Mouse (Mus musculus) liver, embryonic 12.5 days (tissue): ENCODE measurements around the gene Styk1. TPM values are rescaled to one million over a fixed set of nuclear protein-coding genes. Genes with fewer than 3 reads are reported as not detected.
"Not testable (repeated sequence)": the region's sequence is repeated elsewhere in the genome, so short reads cannot be mapped to it uniquely, and the experiment has no call there.

ENCODE experiments used
- ATAC-seq: fragments of 200-750 bp; cut with Nextera tagmentation; 2 replicates; pipeline ENCODE4 v1.8.0; 2017; ENCODE audit warnings: moderate number of reproducible peaks, mild to moderate bottlenecking, moderate library complexity
- H3K27ac ChIP-seq: fragments of 300-500 bp; sonication (generic); 2 replicates; pipeline ENCODE4 v1.5.1; 2016; ENCODE audit warnings: mild to moderate bottlenecking
- H3K27me3 ChIP-seq: fragments of 300-500 bp; sonication (generic); replicated peaks from 2 replicates; pipeline ENCODE4 v1.6.1; 2016; ENCODE audit warnings: mild to moderate bottlenecking, moderate library complexity
- H3K36me3 ChIP-seq: fragments of 300-500 bp; sonication (generic); 2 replicates; pipeline ENCODE4 v1.6.1; 2016; ENCODE audit warnings: mild to moderate bottlenecking, moderate library complexity
- H3K4me1 ChIP-seq: fragments of 300-500 bp; sonication (generic); 2 replicates; pipeline ENCODE4 v1.6.1; 2016
- H3K4me2 ChIP-seq: fragments of 300-500 bp; sonication (generic); 2 replicates; pipeline ENCODE4 v1.6.1; 2016; ENCODE audit warnings: mild to moderate bottlenecking, moderate library complexity
- H3K4me3 ChIP-seq: fragments of 300-500 bp; sonication (generic); 2 replicates; pipeline ENCODE4 v1.5.1; 2016; ENCODE audit warnings: mild to moderate bottlenecking, moderate library complexity
- H3K9ac ChIP-seq: fragments of 300-500 bp; sonication (generic); 2 replicates; pipeline ENCODE4 v1.6.1; 2016; ENCODE audit warnings: mild to moderate bottlenecking, moderate library complexity
- H3K9me3 ChIP-seq: fragments of 300-500 bp; sonication (generic); replicated peaks from 2 replicates; pipeline ENCODE4 v1.6.1; 2016; ENCODE audit warnings: mild to moderate bottlenecking, moderate library complexity
- WGBS: fragments of 180-500 bp; shearing (Covaris S2); methylation state at CpG from one replicate; pipeline ENCODE4 v1.1.7; 2016; ENCODE audit not compliant: insufficient replicate concordance; 5-methylcytosine and 5-hydroxymethylcytosine counted together
- polyA plus RNA-seq: library from polyadenylated mRNA; unstranded; fragments of >200 nt; fragmentation: Nextera tagmentation; extraction: Ambion mirVana; gene quantifications from 2 replicates; pipeline ENCODE4 v1.2.1, GENCODE M21; 2016

The Styk1 gene
- polyA plus RNA-seq, 1 experiment from 2014 or later: 1.1 TPM

DNA sequence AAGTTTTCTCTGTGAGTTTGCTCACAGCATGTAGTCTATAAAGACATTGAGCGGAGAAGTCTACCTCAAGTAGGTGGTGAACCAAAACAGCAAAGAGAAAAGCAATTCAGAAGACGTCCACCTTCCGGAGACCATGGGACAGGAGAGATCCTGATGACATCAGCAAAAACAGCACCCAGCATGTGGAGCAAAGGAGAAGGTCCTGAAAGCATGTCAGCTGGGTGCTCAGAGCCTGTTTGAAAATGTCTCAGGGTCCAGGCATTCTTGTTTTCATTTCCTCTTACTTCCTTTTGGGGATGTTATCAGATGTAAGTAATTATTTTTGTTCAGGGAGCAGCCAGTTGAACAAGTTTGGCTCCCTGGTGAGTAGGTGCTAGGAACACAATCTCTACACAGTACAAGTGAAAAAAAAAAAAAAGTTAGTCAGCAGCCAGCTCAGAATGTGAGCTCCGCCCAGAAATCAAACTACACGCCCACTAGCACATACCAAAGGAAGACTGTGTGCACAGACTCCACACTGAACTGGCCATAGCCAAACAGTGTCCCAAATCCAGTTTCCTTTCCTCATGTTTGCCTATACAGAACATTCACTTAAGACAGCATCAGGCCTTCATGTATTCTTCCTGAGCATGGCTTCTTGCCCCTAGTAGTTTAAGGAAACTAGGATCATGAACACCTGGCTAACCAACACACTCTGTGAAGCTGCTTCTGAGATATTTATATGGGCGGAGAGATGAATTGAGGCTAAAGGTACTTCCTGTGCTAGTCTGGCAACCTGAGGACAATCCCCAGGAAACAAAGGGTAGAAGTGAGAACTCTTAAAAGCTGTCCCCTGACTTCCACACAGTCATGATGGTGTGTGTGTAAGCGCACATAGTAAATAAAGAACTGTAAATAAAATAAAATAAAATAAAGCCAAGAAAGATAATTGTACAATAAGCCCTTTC is 37.0 kb downstream of the Styk1 start:
- WGBS: 59% methylated on average over 7 of the region's 7 CpGs
- H3K4me2 ChIP-seq: no peak overlapping the region
- ATAC-seq: peak; percentile 46; the same call in 1 of the 2 replicates
- H3K9me3 ChIP-seq: no peaks in the 10 kb centered on the region
- no peak overlapping the region for H3K27ac ChIP-seq
- no peaks in the 10 kb centered on the region for H3K27me3 ChIP-seq
- no peaks in the 10 kb centered on the region for H3K36me3 ChIP-seq
- H3K4me1 ChIP-seq: no peaks in the 10 kb centered on the region
- H3K4me3 ChIP-seq: no peak overlapping the region
- no peak overlapping the region for H3K9ac ChIP-seq

DNA sequence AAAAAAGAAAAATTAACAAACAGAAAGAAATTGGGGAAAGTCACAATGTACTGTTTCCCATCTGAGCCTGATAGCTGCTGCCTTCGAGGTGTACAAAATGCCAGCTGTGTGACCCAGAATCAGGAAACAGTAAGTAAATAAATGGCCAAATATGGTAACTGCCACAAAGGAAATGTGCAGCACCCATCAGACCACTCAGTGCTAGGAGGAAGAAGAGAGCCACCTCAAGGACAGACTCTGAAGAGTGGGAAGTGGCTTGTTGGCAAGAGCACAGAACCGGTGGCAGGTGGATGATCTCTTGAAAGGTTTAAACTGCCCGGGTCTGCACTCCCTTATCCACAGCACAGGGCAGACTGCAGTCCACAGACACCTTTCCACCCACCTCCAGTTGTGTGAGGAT is 45.4 kb downstream of the Styk1 start:
- WGBS: 33% methylated on average over 3 of the region's 3 CpGs
- no peak for ATAC-seq
- no peak overlapping the region for H3K4me2 ChIP-seq
- H3K4me1 ChIP-seq: no peaks in the 10 kb centered on the region
- no peak overlapping the region for H3K4me3 ChIP-seq
- no peak overlapping the region for H3K27ac ChIP-seq
- no peaks in the 10 kb centered on the region for H3K36me3 ChIP-seq
- no peak overlapping the region for H3K9ac ChIP-seq
- H3K27me3 ChIP-seq: no peaks in the 10 kb centered on the region
- H3K9me3 ChIP-seq: no peaks in the 10 kb centered on the region

DNA sequence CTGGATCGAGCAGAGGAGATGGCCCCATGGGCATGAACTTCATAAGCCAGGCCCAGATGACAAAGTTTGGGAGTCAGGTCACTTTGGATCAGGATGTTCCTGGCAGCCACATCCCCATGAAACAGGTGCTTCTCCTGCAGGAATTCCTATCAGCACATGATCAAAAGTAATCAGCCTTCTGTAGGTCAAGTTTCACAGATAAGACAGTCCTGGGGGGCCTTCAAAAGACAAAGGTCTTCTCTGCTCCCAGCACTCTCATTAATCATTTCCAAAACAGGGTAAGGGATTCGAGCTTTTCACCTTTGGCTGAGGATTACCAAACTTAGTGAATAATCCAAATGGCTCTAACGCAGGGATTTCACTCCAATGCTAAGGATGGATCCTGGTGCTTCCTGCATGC is 48.6 kb downstream of the Styk1 start:
- no peaks in the 10 kb centered on the region for H3K9me3 ChIP-seq
- H3K27me3 ChIP-seq: no peaks in the 10 kb centered on the region
- no peak overlapping the region for H3K4me2 ChIP-seq
- 0 out of 2 replicates have a peak, but pooled peaks have one; percentile 51 for ATAC-seq
- H3K27ac ChIP-seq: no peak overlapping the region
- no peaks in the 10 kb centered on the region for H3K4me1 ChIP-seq
- no peak overlapping the region for H3K4me3 ChIP-seq
- no peaks in the 10 kb centered on the region for H3K36me3 ChIP-seq
- H3K9ac ChIP-seq: no peak overlapping the region
- 47% methylated on average over 3 of the region's 3 CpGs for WGBS

DNA sequence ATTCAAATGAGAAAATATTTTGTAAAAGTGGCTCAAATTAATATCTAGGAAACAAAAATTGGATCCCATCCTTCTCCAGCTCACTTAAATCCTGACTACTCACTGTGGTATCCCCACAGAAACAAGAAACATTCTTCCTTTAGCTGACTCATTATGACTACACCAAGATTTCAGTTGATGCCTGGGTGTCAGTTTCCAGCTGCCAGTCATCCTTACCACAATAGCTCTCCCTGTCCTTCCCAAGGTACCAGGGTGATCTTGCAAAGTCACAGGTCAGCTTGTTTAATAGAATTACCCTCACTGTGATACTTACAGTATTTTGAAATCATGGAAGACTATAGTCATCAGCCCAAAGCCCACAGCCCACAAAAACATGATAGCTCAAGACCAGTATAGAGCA is 54.9 kb downstream of the Styk1 start:
- no peak overlapping the region for H3K9ac ChIP-seq
- no peaks in the 10 kb centered on the region for H3K27me3 ChIP-seq
- H3K4me1 ChIP-seq: peaks cover 4% of the 10 kb centered on the region; the same call in 1 of the 2 replicates
- ATAC-seq: no peak
- no peaks in the 10 kb centered on the region for H3K36me3 ChIP-seq
- no peak overlapping the region for H3K4me3 ChIP-seq
- no peaks in the 10 kb centered on the region for H3K9me3 ChIP-seq
- no peak overlapping the region for H3K27ac ChIP-seq
- no peak overlapping the region for H3K4me2 ChIP-seq

DNA sequence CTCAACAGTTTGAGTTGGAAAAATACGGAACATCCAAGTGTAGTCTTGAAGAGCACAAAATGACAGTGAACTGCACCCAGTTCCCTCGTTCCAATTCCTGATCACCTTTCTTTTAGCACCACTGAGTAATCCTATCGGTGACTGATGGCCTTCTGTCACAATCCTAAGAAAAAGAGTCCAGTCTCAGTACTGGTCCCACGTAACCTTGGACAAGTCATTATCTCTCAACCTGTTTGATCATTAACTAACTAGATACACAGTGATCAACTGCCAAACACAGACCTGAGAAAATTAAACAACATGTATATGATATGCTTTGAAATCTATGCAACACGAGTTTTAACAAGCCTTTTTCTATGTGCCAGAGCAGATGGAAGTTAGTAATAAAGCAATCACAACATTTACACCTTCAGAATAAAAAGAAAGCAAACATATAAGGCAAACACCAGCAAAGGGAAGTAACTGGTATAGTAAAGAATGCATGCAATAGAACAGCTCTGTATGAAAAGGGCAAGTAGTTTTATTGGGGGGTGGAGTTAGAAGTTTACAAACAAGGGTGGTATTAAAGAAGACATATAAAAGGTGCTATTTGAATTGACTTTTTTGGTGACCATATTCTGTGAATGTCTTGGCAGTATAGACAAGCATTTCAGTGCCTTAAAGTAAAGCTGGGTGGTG is 58.8 kb downstream of the Styk1 start:
- ATAC-seq: no peak
- 78% methylated on average over 5 of the region's 5 CpGs for WGBS
- no peaks in the 10 kb centered on the region for H3K36me3 ChIP-seq
- no peak overlapping the region for H3K27ac ChIP-seq
- H3K9me3 ChIP-seq: no peaks in the 10 kb centered on the region
- H3K27me3 ChIP-seq: no peaks in the 10 kb centered on the region
- H3K4me1 ChIP-seq: peaks cover 24% of the 10 kb centered on the region
- H3K4me2 ChIP-seq: no peak overlapping the region
- H3K4me3 ChIP-seq: no peak overlapping the region
- H3K9ac ChIP-seq: no peak overlapping the region

DNA sequence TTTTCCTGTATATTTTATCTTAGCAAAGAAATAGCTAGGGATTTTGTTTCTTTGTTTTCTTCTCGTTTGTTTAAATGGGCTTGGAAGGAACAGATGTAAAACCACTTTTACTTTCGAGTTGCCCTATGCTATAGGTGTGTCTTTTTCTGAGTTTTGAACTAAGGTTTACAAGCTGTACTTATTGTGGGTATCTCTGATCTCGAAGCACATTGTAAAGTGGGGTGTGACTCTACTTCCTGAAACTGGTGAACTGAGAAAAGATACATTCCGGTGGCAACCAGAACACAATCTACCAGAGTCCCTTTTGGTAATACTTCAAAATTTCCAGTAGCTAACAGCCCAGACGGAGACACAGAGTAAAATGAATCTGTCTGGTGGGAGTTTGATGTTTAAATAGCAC is 59.5 kb downstream of the Styk1 start:
- Histone ChIP-seq H3K36me3 (no peaks in the 10 kb centered on the region), H3K9ac (no peak overlapping the region), H3K27ac (no peak overlapping the region), H3K9me3 (no peaks in the 10 kb centered on the region), H3K27me3 (no peaks in the 10 kb centered on the region), H3K4me3 (0 out of 2 replicates have a peak overlapping the region, but pooled peaks have one; percentile 81), H3K4me1 (peaks cover 24% of the 10 kb centered on the region), H3K4me2 (peak overlapping the region; percentile 68)
- whole genome bisulfite sequencing: 76% methylated on average over 5 of the region's 5 CpGs
- ATAC-seq: no peak

DNA sequence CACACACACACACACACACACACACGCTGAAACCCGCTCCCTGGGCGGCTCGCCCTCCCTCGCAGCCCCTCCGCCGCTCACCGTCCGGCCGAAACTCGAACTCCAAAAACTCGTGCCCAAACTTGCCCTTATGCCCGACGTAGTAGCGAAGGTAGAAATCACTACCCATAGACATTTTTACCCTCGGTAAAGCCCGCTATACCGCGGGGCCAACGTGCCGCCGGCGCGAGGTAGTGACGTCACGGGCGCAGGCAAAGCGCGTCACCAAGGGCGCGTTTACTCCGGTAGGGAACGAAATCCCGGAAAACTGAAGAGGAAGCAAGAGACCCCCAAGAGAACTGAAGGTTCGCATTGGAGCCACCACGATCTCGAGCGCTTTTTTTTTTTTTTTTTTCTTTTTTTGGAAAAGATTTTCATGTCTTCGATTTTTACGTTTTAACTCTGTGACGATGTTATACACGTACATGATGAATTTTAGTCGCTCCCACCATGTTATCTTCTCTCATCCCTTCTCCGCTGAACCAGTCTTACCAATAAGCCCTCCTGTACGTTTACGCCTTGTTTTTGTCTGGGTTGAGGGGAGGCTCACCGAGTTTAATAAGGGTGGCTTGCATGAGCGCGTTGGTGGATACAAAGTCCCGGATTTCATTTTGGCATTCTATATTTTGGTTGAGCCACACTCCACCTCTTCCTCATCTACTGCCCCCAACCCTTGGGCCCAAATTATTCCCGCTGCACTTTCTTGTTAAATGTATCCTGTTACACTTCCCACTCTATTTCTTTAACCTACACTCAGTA is 60.2 kb downstream of the Styk1 start, which contains the start of gene Magohb:
Gene Magohb (minus strand): TSS at position 254 of the 798 bp plus-strand sequence.
- Histone ChIP-seq H3K9me3 (no peaks in the 10 kb centered on the region), H3K27ac (0 out of 2 replicates have a peak within 1 kb of the TSS, but pooled peaks have one; percentile 51), H3K4me3 (peak within 1 kb of the TSS; percentile 81), H3K36me3 (peaks cover 4% of the 10 kb centered on the region), H3K4me2 (peak within 1 kb of the TSS; percentile 68), H3K9ac (peak within 1 kb of the TSS; percentile 79), H3K4me1 (peaks cover 24% of the 10 kb centered on the region), H3K27me3 (no peaks in the 10 kb centered on the region)
- WGBS: 4% methylated on average over 51 of the region's 51 CpGs
- ATAC-seq: peak; percentile 81

DNA sequence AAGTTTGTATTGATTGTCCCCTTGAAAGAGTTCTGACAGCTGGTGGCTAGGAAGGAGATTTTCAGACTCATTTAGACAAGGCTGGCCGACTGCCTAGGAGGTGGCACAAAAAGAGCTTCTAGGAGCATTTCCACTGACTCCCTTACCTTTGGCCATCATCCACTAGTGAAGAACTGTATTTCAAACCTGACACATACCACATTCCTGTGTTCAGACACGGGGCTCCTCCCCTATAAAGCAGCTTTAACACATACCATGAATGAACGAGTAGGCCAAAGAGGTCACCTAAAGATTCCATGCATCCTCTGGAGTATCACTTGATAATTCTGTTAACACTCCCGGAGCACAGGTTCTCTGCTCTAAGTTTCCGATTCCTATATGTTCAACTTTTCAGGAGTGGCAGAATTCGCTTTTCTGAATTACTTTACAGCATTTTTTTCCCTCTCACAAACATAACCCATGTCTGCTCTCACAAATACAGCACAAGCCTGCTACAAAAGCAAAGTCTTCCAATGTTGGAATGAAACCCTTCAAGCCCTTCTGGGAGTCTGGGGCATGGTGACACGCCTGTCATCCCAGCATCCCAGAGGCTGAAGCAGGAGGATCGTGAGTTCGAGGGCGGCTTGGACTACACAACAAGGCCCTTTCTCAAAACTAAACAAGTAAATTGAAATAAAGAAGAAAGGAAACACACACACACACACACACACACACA is 61.0 kb downstream of the Styk1 start:
- no peaks in the 10 kb centered on the region for H3K27me3 ChIP-seq
- ATAC-seq: peak; percentile 45
- peaks cover 24% of the 10 kb centered on the region for H3K4me1 ChIP-seq

DNA sequence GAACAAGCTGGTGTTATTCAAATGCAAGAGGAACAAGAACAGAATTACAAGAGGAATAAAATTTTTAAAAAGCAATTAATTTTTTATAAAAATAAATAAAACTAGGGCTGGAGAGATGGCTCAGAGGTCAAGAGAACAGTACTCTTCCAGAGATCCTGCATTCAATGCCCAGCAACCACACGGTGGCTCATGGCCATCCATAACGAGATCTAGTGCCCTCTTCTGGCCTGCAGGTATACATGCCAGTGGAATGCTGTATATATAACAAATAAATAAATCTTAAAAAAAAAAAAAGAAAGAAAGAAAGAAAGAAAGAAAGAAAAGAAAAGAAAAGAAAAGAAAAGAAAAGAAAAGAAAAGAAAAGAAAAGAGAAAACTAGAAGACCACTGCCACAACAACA is 63.0 kb downstream of the Styk1 start:
- H3K4me2 ChIP-seq: no peak overlapping the region
- no peaks in the 10 kb centered on the region for H3K9me3 ChIP-seq
- H3K36me3 ChIP-seq: peaks cover 25% of the 10 kb centered on the region
- no peak overlapping the region for H3K27ac ChIP-seq
- 19% methylated on average over 2 of the region's 2 CpGs for WGBS
- ATAC-seq: peak; percentile 58; the same call in 1 of the 2 replicates
- no peak overlapping the region for H3K9ac ChIP-seq
- peaks cover 24% of the 10 kb centered on the region for H3K4me1 ChIP-seq
- no peak overlapping the region for H3K4me3 ChIP-seq
- H3K27me3 ChIP-seq: no peaks in the 10 kb centered on the region

More for the DNA sequence above, 61.0 kb downstream of the Styk1 start:
- Histone ChIP-seq H3K9ac (peak overlapping the region; percentile 79), H3K36me3 (peaks cover 11% of the 10 kb centered on the region), H3K4me3 (peak overlapping the region; percentile 81), H3K27ac (0 out of 2 replicates have a peak overlapping the region, but pooled peaks have one; percentile 51), H3K9me3 (no peaks in the 10 kb centered on the region), H3K4me2 (peak overlapping the region; percentile 68)
- WGBS: 19% methylated on average over 10 of the region's 10 CpGs

DNA sequence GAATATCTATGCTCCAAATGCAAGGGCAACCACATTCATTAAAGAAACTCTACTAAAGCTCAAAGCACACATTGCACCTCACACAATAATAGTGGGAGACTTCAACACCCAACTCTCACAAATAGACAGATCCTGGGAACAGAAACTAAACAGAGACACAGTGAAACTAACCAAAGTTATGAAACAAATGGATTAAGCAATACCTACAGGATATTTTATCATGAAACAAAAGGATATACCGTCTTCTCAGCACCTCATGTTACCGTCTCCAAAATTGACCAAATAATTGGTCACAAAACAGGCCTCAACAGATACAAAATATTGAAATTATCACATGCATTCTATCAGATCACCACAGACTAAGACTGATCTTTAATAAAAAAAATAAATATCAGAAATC is 75.2 kb downstream of the Styk1 start:
- H3K9ac ChIP-seq, H3K4me2 ChIP-seq: not testable (repeated sequence)
- peaks cover 16% of the 10 kb centered on the region for H3K36me3 ChIP-seq

DNA sequence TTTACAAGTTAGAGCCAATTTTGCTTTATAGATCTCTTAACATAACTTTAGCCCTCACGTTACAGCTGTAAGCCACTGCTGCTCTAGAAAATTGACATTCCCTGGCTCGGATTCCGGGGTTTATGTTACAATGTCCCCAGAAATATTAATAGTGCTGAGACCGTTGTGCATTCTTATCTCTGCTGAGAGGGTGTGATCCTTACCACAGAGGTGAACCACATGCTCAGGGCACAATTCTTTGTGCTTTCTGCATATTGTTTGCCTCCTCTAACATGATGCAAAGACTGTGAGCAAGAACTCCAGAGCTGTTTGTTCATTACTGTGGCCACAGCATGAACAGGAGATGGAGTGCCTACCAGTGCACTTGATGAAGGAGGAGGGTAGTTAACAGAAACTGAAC is 76.7 kb downstream of the Styk1 start:
- Histone ChIP-seq H3K4me2 (no peak overlapping the region), H3K4me3 (no peak overlapping the region), H3K27ac (no peak overlapping the region), H3K9ac (no peak overlapping the region), H3K4me1 (peaks cover 8% of the 10 kb centered on the region; the same call in 1 of the 2 replicates), H3K9me3 (no peaks in the 10 kb centered on the region), H3K36me3 (peaks cover 3% of the 10 kb centered on the region; the same call in 1 of the 2 replicates), H3K27me3 (no peaks in the 10 kb centered on the region)
- 50% methylated on average over 4 of the region's 4 CpGs for WGBS
- peak; percentile 63; the same call in 1 of the 2 replicates for ATAC-seq

More for the DNA sequence above, 75.2 kb downstream of the Styk1 start:
- H3K9me3 ChIP-seq, H3K27me3 ChIP-seq, H3K4me3 ChIP-seq, ATAC-seq, H3K4me1 ChIP-seq, H3K27ac ChIP-seq: not testable (repeated sequence)
- 80% methylated on average over 2 of the region's 2 CpGs for WGBS
